Mouse (Mus musculus): ENCODE data around the gene Ptch2. TPM values are rescaled to one million over a fixed set of nuclear protein-coding genes. Genes with fewer than 3 reads are reported as not detected.
A peak's percentile ranks its signal among the peaks of the same experiment; 100 is the strongest.

The Ptch2 gene
- total RNA-seq, 2 experiments from 2014 or later = 0.08 to 0.30 TPM

DNA sequence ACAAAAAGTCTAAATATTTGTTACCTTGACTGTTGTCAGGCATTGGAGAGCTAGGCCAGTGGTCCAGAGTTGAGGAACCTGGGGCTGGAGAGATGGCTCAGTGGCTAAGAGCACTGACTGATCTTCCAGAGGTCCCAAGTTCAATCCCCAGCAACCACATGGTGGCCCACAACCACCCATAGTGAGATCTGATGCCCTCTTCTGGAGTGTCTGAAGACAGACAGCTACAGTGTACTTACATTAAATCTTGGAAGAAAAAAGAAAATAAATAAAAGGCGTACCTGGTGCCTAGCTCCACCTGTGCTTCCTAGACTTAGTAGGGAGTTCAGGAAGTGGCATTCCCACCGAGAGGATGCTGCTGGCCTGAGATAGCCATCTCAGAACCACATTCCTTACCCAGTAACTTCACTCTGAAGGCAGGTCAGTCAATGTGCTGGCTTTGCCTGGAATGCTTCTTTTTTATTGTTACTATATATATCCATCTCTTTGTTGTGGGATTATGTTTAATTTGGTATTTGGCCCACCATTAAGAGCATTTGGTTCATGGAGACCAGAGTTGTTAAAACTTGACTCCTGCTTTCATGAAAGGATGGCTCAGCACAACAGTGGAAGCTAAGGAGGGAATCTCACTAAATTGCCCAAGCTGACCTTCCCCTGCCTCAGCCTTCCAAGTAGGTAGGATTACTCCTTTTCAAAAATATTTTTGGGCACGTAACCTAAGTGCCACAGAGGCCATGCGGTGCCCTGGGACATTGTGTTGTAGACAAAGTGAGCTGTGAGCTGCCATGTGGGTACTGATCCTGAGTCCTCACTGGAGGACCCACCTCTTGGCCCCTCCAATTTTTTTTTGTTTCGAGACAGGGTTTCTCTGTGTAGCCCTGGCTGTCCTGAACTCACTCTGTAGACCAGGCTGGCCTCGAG lies 53.7 kb downstream of the Ptch2 start:
- ATAC-seq (replicated peaks; ENCODE audit: poor library complexity) = no peak

GRCm38 (mm10) chr4:117150212-117150733 lies 54.4 kb downstream of the Ptch2 start:
- ATAC-seq (replicated peaks; ENCODE audit: poor library complexity) = no peak

DNA sequence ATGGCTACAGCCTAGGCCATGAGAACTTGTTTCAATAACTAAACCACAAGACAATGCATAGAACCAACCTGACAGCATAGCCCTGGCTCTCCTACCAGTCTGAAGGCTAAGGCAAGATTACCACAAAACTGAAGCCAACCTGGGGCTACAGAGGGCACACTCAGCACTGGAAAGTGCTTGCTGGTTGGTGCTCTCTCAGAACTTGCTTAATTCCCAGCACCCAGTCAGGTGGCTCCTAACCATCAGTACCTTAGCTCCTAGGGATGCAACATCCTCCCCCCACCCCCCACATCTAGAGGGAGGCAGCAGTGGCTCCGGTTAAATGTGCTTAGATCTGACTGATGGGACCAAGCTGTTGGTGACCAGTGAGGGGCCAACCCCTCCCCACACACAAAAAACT lies 55.5 kb downstream of the Ptch2 start:
- ATAC-seq (replicated peaks; ENCODE audit: poor library complexity) = no peak

GRCm38 (mm10) chr4:117152714-117153113 lies 56.8 kb downstream of the Ptch2 start:
- no peak for ATAC-seq (replicated peaks; ENCODE audit: poor library complexity)

DNA sequence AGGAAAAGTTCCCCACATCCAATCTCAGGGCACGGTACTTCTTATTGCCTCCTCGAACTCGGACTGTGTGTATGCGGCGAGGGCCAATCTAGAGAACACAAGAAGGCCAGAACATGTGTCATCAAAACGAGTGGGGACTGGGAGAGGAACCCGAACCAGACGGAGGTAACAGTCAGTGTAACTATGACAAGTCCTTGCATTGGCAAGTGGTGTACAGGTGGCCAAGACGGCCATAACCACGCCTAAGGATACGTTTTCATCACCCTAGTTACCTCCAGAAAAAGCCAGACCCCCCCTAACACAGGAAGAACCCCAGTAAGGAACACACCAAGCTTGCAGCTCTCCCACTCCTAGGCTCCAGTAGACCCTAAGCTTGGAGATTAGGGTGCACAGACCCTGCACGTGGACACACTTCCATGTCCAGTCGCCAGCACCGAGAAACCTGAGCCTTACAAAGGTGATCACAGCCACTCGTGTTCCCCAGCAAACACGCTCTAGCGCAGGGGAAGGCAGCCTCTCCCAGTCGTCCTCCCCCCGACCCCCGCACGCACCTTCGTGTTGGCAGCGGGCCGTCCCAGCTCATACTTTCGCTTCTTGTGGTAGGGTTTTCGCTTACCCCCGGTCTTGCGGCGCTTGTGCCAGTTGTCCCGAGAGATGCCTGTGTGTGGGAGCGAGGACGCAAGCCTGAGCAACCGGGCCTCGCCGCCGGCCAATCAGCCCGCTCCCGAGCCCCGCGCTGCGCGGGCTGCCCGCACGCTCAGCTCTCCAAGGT lies 59.3 kb downstream of the Ptch2 start:
- ATAC-seq (replicated peaks; ENCODE audit: poor library complexity) = no peak

GRCm38 (mm10) chr4:117155792-117156355 lies 60.0 kb downstream of the Ptch2 start, which contains the start of gene Rps8:
Rps8 (minus strand) TSS chr4:117156243.
- ATAC-seq (replicated peaks; ENCODE audit: poor library complexity) = peak; percentile 89

- ATAC-seq (replicated peaks; ENCODE audit: poor library complexity) = no peak
These were observed 60.5 kb downstream of the Ptch2 start for GRCm38 (mm10) chr4:117156372-117156771.

- no peak for ATAC-seq (replicated peaks; ENCODE audit: poor library complexity)
These were observed 63.8 kb downstream of the Ptch2 start for GRCm38 (mm10) chr4:117159666-117160065.

- ATAC-seq (replicated peaks; ENCODE audit: poor library complexity) = no peak
These were observed 65.3 kb downstream of the Ptch2 start for GRCm38 (mm10) chr4:117161183-117161582.

Other genes starting within 250 kb of the Ptch2 start
- gene Zswim5, start 218.7 kb upstream of the Ptch2 start, total RNA-seq (2015) = 0.10 and 0.15 TPM in 2 replicates
- 0.03 and 0.12 TPM in 2 replicates for gene Zswim5, start 218.7 kb upstream of the Ptch2 start, total RNA-seq (2017)
- gene Urod, start 101.7 kb upstream of the Ptch2 start, total RNA-seq (2015) = 47.4 and 80.4 TPM in 2 replicates
- gene Urod, start 101.7 kb upstream of the Ptch2 start, total RNA-seq (2017) = 49.4 and 50.7 TPM in 2 replicates
- gene Hectd3, start 100.8 kb upstream of the Ptch2 start, total RNA-seq (2015) = 4.2 and 5.2 TPM in 2 replicates
- gene Hectd3, start 100.8 kb upstream of the Ptch2 start, total RNA-seq (2017) = 12.2 and 13.6 TPM in 2 replicates
- 31.6 and 32.9 TPM in 2 replicates for gene Eif2b3, start 76.7 kb upstream of the Ptch2 start, total RNA-seq (2015)
- 30.9 and 44.8 TPM in 2 replicates for gene Eif2b3, start 76.7 kb upstream of the Ptch2 start, total RNA-seq (2017)
- 9.1 and 10.2 TPM in 2 replicates for gene Btbd19, start 29.6 kb downstream of the Ptch2 start, total RNA-seq (2015)
- gene Btbd19, start 29.6 kb downstream of the Ptch2 start, total RNA-seq (2017) = 6.4 and 8.9 TPM in 2 replicates
- not detected in 2 replicates for gene Tctex1d4, start 30.7 kb downstream of the Ptch2 start, total RNA-seq (2015)
- gene Tctex1d4, start 30.7 kb downstream of the Ptch2 start, total RNA-seq (2017) = not detected in 2 replicates
- 1.4 and 2.0 TPM in 2 replicates for gene Plk3, start 37.9 kb downstream of the Ptch2 start, total RNA-seq (2015)
- gene Plk3, start 37.9 kb downstream of the Ptch2 start, total RNA-seq (2017) = 1.1 and 4.1 TPM in 2 replicates
- gene Rps8, start 60.2 kb downstream of the Ptch2 start, total RNA-seq (2015) = 4,838 and 5,186 TPM in 2 replicates
- 1,989 and 2,131 TPM in 2 replicates for gene Rps8, start 60.2 kb downstream of the Ptch2 start, total RNA-seq (2017)
- 33.3 and 33.7 TPM in 2 replicates for gene Kif2c, start 86.6 kb downstream of the Ptch2 start, total RNA-seq (2015)
- 45.9 and 46.4 TPM in 2 replicates for gene Kif2c, start 86.6 kb downstream of the Ptch2 start, total RNA-seq (2017)
- 6.2 and 8.5 TPM in 2 replicates for gene Tmem53, start 155.9 kb downstream of the Ptch2 start, total RNA-seq (2015)
- 1.7 and 4.9 TPM in 2 replicates for gene Tmem53, start 155.9 kb downstream of the Ptch2 start, total RNA-seq (2017)
- not detected in 2 replicates for gene Armh1, start 156.1 kb downstream of the Ptch2 start, total RNA-seq (2015)
- gene Armh1, start 156.1 kb downstream of the Ptch2 start, total RNA-seq (2017) = not detected in 2 replicates